Mouse (Mus musculus) right cerebral cortex, adult 2 months (tissue): ENCODE results near the gene Nectin1.
A peak's percentile ranks its signal among the peaks of the same experiment; 100 is the strongest.

Experiments used
- DNase-seq, 2 experiments: peaks; one replicate each; pipeline ENCODE4 v3.0.0; 2021 to 2022; ENCODE audit warnings: low spot score in 2 of 2

Gene Nectin1

DNA sequence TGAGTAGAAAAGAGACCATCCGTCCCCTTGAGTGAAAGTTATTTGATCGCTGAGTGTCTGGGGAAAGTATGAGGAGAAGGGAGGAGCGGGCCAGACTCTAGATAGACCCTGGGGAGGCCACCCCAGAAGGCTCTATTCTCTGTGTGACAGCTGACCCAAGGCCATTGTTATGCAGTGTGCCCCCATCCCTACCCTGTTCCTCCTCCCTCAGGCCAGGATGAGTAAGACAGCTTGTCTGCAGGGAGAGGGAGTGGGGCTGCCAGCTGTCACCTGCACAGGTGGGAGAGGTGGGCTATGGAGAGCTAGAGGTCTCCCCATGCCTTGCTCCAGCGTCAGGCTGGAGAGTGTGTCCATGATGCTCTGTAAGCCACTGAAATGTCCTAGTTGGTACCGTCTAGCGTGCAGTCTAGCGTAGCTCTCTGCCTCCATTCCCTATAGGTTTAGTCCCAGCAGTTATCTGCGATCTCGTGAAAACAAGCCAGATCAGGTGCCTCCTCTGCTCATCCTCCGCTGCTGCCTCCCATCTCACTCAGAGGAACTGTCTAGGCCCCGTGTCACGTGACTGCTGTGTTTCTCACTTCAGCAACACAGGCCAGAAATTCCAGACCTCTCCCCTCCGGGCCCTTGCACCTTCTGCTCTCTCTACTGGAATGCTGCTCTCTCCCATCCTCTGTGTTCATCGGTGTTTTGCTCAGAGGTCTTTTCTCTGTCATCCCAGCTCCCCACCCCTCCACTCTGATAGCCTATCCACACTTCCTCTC lies 21.8 kb downstream of the Nectin1 start:
- no peak for DNase-seq

DNA sequence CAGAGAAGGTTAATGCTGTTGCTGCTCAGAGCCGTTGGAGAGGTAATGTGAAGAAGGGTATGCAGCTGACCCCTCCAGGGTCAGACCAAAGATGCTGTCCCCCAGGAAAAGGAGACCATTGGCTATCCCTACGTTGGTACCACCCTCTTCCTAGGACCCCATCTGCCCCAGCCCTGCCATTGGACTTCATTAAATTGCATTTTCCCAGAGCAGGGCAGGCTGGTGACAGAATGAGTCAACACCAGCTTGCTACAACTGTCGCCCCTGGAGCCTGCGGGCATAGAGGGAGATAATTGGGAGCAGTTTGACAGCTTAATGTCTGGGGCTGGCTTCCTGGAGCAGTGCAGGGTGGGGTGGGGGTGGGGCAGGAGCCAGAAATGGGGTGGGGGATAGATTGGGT lies 25.0 kb downstream of the Nectin1 start:
- DNase-seq = no peak

DNA sequence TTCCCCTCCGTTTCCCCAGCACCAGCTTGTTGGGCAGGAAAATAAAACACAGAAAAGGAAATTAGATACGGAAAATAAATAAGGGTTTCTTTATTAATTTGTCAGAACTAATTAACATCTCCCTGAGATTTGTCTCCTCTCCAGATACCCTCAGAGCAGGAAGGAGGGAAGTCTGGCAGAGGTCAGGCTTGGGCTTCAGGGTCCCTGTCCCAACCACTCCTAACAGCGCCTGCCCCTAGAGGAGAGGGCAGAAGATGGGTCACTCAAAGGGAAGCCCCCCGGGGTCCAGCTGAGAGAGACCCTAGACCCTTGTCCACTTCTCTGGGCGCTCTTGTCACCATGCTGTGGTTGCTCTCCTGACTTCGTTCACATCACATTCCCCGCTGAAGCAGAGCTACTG lies 25.4 kb downstream of the Nectin1 start:
- DNase-seq = no peak

DNA sequence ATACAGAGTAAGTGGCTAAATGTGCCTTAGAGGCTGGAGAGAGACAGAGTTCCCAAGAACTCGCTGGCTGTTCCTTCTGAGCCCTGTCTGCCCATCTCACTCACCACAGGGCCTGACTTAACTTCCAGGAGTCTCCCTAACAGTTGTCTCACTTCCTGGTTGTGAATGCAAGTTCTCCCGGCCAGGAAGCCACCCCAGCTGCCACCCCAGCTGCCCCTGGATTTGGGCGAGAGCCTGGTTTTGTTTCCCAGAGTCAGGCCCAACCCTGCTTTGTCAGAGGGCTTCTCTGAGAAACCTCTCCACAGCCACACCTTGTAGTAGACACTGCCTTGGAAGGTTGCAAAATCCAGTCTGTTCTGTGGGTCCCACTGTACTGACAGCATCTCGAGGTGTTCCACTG lies 26.2 kb downstream of the Nectin1 start:
- no peak for DNase-seq

DNA sequence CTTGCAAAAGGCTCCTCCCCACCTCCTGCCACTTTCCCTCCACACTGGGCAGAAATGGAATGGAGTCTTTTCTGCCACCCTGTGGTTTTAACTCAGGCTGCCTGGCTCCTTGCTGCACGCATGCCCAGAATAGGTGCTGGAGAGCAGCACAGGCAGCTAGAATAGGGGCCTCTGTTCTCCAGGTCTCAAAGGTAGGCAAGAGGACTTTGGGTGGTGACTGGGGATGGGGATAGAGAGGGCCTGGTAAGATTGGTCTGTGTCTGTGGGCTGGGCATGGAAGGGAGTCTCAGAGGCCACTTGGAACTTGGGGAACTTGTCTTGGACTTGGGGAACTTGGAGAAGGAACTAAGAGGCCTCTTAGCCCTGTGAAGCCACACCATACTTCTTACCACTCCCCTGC lies 27.3 kb downstream of the Nectin1 start:
- DNase-seq = no peak

DNA sequence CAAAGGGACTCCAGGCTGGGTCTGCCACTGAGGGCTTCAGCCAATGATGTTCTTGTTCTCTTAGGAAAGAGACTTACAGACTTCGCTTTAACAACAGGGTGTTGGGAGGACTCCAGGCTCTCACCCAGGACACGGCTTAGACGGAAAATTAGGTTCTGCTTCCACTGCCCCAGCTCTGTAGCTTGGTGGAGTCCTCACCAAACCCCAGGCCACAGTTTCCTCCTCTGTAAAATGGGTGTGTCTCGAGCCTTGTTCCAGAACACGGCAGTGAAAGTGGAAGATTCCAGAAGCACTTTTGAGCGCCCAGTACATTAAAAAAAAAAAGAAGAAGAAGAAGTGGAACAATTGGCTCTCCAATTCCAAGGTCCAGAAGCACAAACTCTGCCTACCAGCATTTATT lies 28.7 kb downstream of the Nectin1 start:
- DNase-seq = no peak

DNA sequence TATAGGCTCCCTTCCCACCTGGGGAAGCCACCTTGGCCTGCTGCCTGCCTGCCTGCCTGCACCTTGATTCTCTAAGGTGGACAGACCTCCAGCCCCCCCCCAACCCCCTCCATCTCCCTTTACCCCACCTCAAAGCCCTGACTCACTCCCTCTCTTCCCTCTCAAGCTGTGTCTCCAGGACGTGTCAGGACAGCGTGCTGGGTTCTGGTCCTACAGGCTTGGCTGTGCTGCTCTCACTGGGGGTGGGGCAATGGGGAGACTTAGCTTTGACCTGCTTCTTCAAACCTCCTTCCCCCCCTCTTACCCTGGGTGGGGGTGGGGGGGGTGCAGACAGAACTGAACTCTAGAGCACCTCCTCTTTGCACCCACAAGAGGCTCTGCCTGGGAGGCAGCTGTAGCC lies 29.7 kb downstream of the Nectin1 start:
- no peak for DNase-seq

- DNase-seq = no peak
Measured at GRCm38 (mm10) chr9:43774427-43774826, 30.6 kb downstream of the Nectin1 start.

- DNase-seq = no peak
Measured at GRCm38 (mm10) chr9:43776231-43776630, 32.4 kb downstream of the Nectin1 start.

DNA sequence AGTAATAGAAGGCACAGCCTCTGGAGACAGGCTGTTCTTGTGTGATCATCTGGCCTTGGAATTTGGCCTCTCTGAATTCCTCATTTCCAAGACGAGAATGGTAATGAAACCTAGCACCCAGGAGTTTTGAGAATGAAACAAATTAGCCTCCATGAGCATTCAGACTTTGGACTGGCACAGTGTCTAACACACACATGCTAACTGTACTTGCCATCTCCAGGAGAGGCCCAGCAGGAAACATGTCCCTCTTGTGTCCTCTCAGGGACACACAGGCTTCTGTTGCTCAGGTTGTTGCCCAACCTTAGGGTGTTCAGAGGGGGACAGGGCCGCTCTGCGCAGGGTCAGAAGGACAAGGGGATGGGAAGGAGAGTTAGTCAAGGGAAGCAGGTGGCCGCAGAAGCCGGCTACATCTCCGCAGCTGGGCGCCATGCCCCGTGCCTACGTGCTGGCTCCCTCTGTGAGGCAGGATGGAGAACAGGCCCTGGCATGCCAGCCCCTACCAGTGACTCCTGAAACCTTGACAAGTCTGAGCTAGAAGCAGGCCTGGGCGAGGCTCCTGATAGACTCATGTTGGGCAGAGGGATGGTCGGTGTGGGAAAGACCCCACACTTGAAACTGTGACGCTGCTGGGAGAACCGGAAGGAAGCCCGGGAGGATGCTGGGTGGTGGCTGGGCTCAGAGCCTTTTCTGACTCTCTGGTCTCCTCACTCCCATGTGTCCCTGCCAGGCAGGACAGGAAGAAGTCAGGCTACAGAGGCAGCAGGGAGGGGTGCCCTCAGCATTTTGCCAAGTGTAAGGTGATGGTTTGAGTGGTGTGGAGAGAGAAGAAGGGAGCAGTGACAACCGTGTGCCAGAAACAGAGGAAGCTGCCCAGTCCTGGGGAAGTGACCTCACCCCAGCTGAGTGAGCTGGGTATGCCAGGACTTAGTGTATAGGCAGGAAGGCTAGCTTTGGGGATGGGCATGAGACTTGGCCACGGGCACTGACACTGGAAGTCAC lies 33.9 kb downstream of the Nectin1 start:
- DNase-seq = no peak

DNA sequence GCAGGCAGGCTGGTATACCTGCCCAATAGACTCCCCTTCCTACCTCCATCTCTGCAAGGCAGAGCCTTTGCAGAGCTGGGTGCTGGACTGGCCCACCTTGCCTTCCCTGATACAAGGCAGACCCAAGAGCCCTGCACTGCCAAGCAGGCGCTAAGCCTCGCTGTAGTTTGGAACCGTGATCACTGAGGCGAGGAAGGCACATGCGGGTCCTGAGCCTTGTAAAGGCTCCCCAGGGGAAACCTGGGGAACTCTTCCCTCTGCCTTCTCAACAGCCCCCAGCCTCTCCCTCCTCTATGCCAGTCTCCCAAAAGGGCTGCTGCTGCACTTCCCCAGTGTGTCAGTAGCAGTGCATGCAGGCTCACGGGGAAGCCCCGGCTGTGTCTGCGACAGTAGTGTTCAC lies 37.1 kb downstream of the Nectin1 start:
- DNase-seq = no peak

GRCm38 (mm10) chr9:43782401-43782800 lies 38.6 kb downstream of the Nectin1 start:
- no peak for DNase-seq

- DNase-seq = no peak
Measured at GRCm38 (mm10) chr9:43783959-43784358, 40.2 kb downstream of the Nectin1 start.

DNA sequence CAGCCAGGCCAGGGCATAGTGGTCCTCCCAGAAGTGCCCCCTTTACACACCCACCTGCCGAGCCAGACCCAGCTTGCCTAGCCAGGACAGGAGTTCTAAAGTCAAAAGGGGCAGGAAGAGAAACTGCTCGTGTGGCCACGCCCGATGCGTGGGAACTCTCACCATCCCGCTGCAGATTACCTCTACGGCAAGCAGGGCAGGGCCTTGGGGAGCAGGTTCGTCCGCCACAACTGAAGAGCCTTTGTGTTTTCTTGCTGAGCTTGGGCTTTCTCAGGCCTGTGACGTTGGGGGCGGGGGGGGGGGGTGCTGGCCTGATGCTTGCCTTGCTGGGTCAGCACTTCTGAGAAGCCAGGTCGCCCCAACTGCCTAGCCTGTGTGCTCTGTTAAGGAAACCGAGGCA lies 41.1 kb downstream of the Nectin1 start:
- DNase-seq = no peak

DNA sequence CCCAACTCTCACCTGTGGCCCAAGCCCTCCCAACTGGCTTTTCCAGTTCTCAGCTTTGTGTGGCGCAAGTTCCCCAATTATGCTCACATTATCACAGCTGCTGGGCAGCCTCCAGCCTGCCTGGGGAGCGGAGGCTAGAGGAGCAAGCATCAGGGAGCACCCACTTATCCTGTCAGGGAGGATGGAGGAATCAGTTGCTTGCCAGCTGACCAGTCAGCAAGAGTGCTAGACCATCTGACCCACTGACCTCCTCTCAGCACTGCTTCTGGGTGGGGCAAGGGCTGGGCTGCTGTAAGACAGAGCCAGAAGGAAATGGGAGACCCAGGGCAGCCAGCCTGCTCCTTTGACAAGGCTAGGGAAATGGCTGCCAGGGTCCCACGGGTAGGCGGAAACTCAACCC lies 43.8 kb downstream of the Nectin1 start:
- no peak for DNase-seq

GRCm38 (mm10) chr9:43792681-43793080 lies 48.9 kb downstream of the Nectin1 start:
- no peak for DNase-seq

- no peak for DNase-seq
Measured at GRCm38 (mm10) chr9:43793411-43793810, 49.6 kb downstream of the Nectin1 start.

DNA sequence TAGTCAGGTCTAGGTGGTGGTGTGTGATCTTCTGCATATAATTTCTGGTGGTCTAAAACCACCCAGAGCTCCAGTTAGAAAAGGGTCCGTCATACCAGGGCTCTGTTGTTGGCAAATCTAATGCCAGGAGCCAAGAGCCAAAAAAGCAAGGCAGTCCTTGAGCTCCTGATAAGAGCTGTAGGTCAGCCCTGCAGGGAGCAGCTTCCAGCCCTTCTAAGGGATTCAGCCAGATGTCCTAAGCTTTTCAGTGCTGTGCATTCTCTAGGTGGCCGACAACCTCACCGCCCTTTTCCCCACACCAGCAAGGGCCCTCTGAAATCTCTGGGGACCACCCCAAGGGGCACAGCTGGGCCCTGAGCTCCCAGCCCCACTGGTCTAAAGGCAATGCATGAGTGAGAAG lies 52.2 kb downstream of the Nectin1 start:
- DNase-seq = no peak

- DNase-seq = no peak
Measured at GRCm38 (mm10) chr9:43796841-43797740, 53.3 kb downstream of the Nectin1 start.

- no peak for DNase-seq
Measured at GRCm38 (mm10) chr9:43797746-43798145, 54.0 kb downstream of the Nectin1 start.

DNA sequence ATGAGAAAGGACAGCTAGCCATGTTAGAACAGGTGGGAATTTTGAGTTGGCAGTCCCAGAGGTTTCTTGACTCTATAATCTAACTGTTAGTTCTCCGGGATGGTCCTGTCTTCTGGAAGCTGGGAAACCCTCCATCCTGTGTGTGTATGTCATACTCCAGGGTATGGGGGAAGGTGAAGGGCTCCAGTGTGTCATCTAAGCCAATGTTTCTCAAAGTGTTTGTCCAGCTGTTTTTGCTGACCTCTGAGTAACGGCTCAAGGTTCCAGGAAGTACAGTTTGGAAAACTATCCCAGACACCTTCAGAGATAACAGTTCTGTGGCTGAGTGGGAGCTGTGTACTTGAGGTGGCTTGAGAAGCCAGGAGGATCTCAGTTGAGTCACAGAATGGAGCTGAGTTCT lies 56.7 kb downstream of the Nectin1 start:
- DNase-seq = no peak

GRCm38 (mm10) chr9:43801911-43802310 lies 58.1 kb downstream of the Nectin1 start:
- DNase-seq = peak; percentile 40 to 50
